Mouse (Mus musculus): ENCODE data around the gene Gm45062.

GRCm38 (mm10) chr6:8348344-8348743 lies 89.1 kb downstream of the Gm45062 start:
- TF ChIP-seq EP300 (IDR thresholded peaks at IDR 0.05; ENCODE audit: insufficient read depth, low read depth, low read length) (no peak), CTCF (IDR thresholded peaks at IDR 0.05; ENCODE audit: low read depth, low read length) (no peak)

Measured in ES-Bruce4 (cell line).